24 mouse cellular contexts compared by ENCODE assay signal in the genomic region with DNA sequence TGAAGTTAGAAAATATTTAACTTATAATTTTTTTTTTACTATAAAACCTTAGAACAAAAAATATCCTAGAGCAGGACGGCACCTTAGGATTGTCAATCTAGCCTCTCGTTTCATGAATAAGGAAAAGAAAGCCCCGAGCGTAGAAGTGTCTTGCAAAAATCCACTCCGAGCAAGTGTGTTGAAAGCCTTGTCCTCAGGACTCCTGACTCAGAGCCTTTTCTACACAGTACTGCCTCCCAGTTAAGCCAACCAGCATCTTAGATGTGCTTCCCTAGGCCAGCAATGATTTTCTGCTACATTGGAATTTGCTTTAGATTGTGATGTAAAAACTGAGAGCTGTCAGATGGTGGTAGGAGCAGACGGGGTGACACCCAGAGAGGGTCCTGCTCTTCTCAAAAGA.
"Had no signal": no experiment of that assay in that cellular context is flagged by ENCODE, and none has a peak within 500 bp of the region (broad histone marks: within the 10 kb centered on the region; RNA-seq: fewer than 3 reads in every experiment).

No protein-coding gene starts in this region.

- DNase-seq: forebrain, postnatal 0 days; gastrocnemius, postnatal 14 days; gastrocnemius, postnatal 36 days; heart, postnatal 14 days; heart, postnatal 36 days; kidney, adult 11 months; kidney, adult 2 months; kidney, adult 9 months; kidney, postnatal 10 days; kidney, postnatal 25 days; kidney, postnatal 4 days; layer of hippocampus, adult 9-11 months; liver; liver, embryonic 13.5 days had no signal

- H3K27ac ChIP-seq: heart, embryonic 13.5 days; heart, embryonic 15.5 days; hindbrain, embryonic 13.5 days; hindbrain, embryonic 15.5 days; hindbrain, postnatal 0 days; limb, embryonic 10.5 days; limb, embryonic 12.5 days; liver, embryonic 13.5 days had no signal

- H3K36me3 ChIP-seq: heart, embryonic 13.5 days; heart, embryonic 15.5 days; hindbrain, embryonic 13.5 days; hindbrain, embryonic 15.5 days; limb, embryonic 10.5 days; limb, embryonic 12.5 days; liver, embryonic 13.5 days had no signal

- H3K4me2 ChIP-seq: heart, embryonic 11.5 days; heart, embryonic 13.5 days; heart, embryonic 15.5 days; hindbrain, embryonic 13.5 days; hindbrain, embryonic 15.5 days; limb, embryonic 12.5 days; liver, embryonic 11.5 days; liver, embryonic 13.5 days had no signal

- H3K9me3 ChIP-seq: heart, embryonic 13.5 days; heart, embryonic 15.5 days; hindbrain, embryonic 13.5 days; hindbrain, embryonic 15.5 days; limb, embryonic 10.5 days; limb, embryonic 12.5 days; liver, embryonic 13.5 days had no signal

- ATAC-seq: hindbrain, postnatal 0 days; intestine, embryonic 16.5 days had no signal

- H3K4me1 ChIP-seq: heart, embryonic 13.5 days; heart, embryonic 15.5 days; limb, embryonic 10.5 days; limb, embryonic 12.5 days had no signal

- H3K4me3 ChIP-seq: heart, embryonic 13.5 days; heart, embryonic 15.5 days; hindbrain, embryonic 13.5 days; hindbrain, embryonic 15.5 days; limb, embryonic 10.5 days; limb, embryonic 12.5 days; liver, embryonic 13.5 days had no signal

- H3K27me3 ChIP-seq: heart, embryonic 13.5 days; heart, embryonic 15.5 days; hindbrain, embryonic 13.5 days; hindbrain, embryonic 15.5 days; limb, embryonic 12.5 days; liver, embryonic 13.5 days had no signal

- H3K9ac ChIP-seq: forebrain, postnatal 0 days; heart, embryonic 13.5 days; heart, embryonic 15.5 days; hindbrain, embryonic 13.5 days; hindbrain, embryonic 15.5 days; limb, embryonic 12.5 days; liver, embryonic 13.5 days had no signal
